Mouse (Mus musculus): ENCODE measurements at regions not wholly inside any gene's neighbourhood (a gene's known extent, or its start where the extent isn't known, plus 50 kb on each side); places are given as distances from the start of the nearest gene placed in this dataset.

GRCm38 (mm10) chr5:24237201-24237600 lies 72.4 kb downstream of the Nupl2 start:
- no peak for DNase-seq (ENCODE audit: low spot score in 2 of 2)

GRCm38 (mm10) chr5:24239006-24239405 lies 74.2 kb downstream of the Nupl2 start:
- DNase-seq (ENCODE audit: low spot score in 2 of 2) = no peak

- DNase-seq (ENCODE audit: low spot score in 2 of 2) = no peak
Measured at GRCm38 (mm10) chr5:24244211-24244610, 79.4 kb downstream of the Nupl2 start.

- no peak for DNase-seq (ENCODE audit: low spot score in 2 of 2)
Measured at GRCm38 (mm10) chr5:24255421-24255820, 90.7 kb downstream of the Nupl2 start.

- peak in 1 of 2 experiments; percentile 77 for DNase-seq (ENCODE audit: low spot score in 2 of 2)
Measured at GRCm38 (mm10) chr5:24261098-24261497, 90.3 kb downstream of the Kcnh2 start.

GRCm38 (mm10) chr5:24262146-24262545 lies 89.3 kb downstream of the Kcnh2 start:
- no peak for DNase-seq (ENCODE audit: low spot score in 2 of 2)

GRCm38 (mm10) chr5:24264151-24264550 lies 87.3 kb downstream of the Kcnh2 start:
- DNase-seq (ENCODE audit: low spot score in 2 of 2) = no peak

- no peak for DNase-seq (ENCODE audit: low spot score in 2 of 2)
Measured at GRCm38 (mm10) chr5:24265431-24265830, 86.0 kb downstream of the Kcnh2 start.

GRCm38 (mm10) chr5:24266344-24267295 lies 84.8 kb downstream of the Kcnh2 start:
- peak; percentile 68 to 85 for DNase-seq (ENCODE audit: low spot score in 2 of 2)

All from left cerebral cortex, adult 9 months (tissue).